Mouse (Mus musculus) lung, postnatal 4 days (tissue): ENCODE results near the gene Cd3d.

Experiments used
- DNase-seq, 2 experiments: peaks; one replicate each; pipeline ENCODE4 v3.0.0; 2021

The Cd3d gene

GRCm38 (mm10) chr9:44994962-44995361, 13.4 kb downstream of the Cd3d start:
- DNase-seq: no peak

- DNase-seq: no peak
These were observed 15.0 kb downstream of the Cd3d start for GRCm38 (mm10) chr9:44996590-44996989.

GRCm38 (mm10) chr9:44998138-44998537, 16.6 kb downstream of the Cd3d start:
- DNase-seq: no peak

- DNase-seq: no peak
These were observed 17.6 kb downstream of the Cd3d start for GRCm38 (mm10) chr9:44999171-44999570.

GRCm38 (mm10) chr9:44999776-45000175, 18.2 kb downstream of the Cd3d start:
- DNase-seq: no peak

GRCm38 (mm10) chr9:45000249-45000648, 18.7 kb downstream of the Cd3d start:
- DNase-seq: no peak

GRCm38 (mm10) chr9:45007404-45007803, 25.8 kb downstream of the Cd3d start:
- no peak for DNase-seq

- DNase-seq: no peak
These were observed 26.8 kb downstream of the Cd3d start for GRCm38 (mm10) chr9:45008342-45008741.

- no peak for DNase-seq
These were observed 27.8 kb downstream of the Cd3d start, which contains the start of gene Cd3e for GRCm38 (mm10) chr9:45009180-45010078. Gene Cd3e (minus strand): TSS chr9:45009627.

- DNase-seq: no peak
These were observed 28.9 kb downstream of the Cd3d start for GRCm38 (mm10) chr9:45010461-45010860.

GRCm38 (mm10) chr9:45011291-45011690, 29.7 kb downstream of the Cd3d start:
- DNase-seq: no peak

- DNase-seq: no peak
These were observed 33.3 kb downstream of the Cd3d start for GRCm38 (mm10) chr9:45014879-45015278.

GRCm38 (mm10) chr9:45015841-45016240, 34.3 kb downstream of the Cd3d start:
- DNase-seq: no peak

GRCm38 (mm10) chr9:45018031-45018430, 36.4 kb downstream of the Cd3d start:
- DNase-seq: no peak

- peak in 1 of 2 experiments; percentile 73 for DNase-seq
These were observed 41.2 kb downstream of the Cd3d start for GRCm38 (mm10) chr9:45022800-45023199.

GRCm38 (mm10) chr9:45023638-45024037, 42.1 kb downstream of the Cd3d start:
- DNase-seq: no peak

- DNase-seq: no peak
These were observed 42.6 kb downstream of the Cd3d start for GRCm38 (mm10) chr9:45024187-45024586.

GRCm38 (mm10) chr9:45027376-45027775, 45.8 kb downstream of the Cd3d start:
- DNase-seq: no peak

GRCm38 (mm10) chr9:45030341-45030740, 48.8 kb downstream of the Cd3d start:
- peak in 1 of 2 experiments; percentile 4 for DNase-seq

GRCm38 (mm10) chr9:45032261-45032660, 50.7 kb downstream of the Cd3d start:
- no peak for DNase-seq

GRCm38 (mm10) chr9:45034526-45034925, 52.9 kb downstream of the Cd3d start:
- no peak for DNase-seq
